Mouse (Mus musculus) liver, postnatal 0 days (tissue): ENCODE data around the gene Nbl1.

Experiments used
- CTCF ChIP-seq: sonication (generic); IDR thresholded peaks from 2 replicates; pipeline ENCODE4 v1.5.1; 2016; ENCODE audit warnings: antibody characterized with exemption, low read depth
- EP300 ChIP-seq: IDR thresholded peaks from 2 replicates; pipeline ENCODE4 v1.6.1; 2016; ENCODE audit warnings: antibody characterized with exemption, low read depth, mild to moderate bottlenecking

DNA sequence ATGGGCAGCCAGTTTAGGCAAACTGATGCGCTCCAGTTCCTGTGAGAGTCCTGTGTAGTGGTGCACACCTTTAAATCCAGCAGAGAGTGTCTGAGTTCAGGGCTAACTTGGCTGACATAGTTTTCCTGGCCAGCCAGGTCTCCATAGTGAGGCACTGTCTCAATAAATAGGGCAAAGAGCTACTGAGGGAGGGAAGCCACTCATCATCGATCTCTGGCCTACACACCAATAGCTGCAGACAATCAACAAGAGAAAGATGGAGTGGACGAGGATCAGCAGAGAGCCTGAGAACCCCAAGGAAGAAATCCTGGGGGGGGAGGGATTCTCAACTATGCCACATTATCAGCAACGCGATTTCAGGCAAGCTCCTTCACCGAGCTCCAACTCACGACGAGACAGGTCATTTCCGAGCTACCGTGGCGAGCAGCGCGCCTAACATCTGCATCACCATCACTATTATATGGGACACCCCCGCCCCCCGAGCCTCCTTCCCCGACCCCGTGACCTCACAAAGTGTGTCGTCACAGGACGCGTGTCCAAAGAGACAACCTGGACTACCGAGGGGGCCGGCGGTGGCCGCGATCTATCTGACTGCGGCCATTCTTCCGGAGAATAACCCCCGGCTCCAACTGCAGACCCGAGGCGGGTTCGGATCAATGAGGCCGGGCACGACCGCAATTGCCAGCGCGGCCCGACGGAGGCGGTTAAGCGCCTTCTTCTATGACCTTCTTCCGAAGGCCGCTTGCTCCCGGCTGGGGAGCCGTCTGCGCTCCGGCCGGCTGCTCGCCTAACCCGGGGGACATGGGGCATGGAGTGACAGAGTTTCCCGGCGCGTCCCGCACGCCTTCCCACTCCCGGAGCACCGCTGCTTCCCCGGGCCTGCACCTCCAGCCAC, 37.3 kb upstream of the Nbl1 start:
- TF ChIP-seq CTCF (no peak), EP300 (no peak)
